Mouse (Mus musculus) MEL (cell line): Measurements from ENCODE around the gene Napa.

ENCODE experiments used
- CTCF ChIP-seq, 3 experiments: IDR thresholded peaks in 2 of 3; conservative IDR thresholded peaks in 1 of 3; 2 replicates each; pipeline ENCODE4 v1.5.1; 2011 to 2012; ENCODE audit warnings: low read length in 3 of 3, low read depth in 2 of 3, mild to moderate bottlenecking in 2 of 3, improper control_type of control experiment in 1 of 3, inconsistent platforms in 1 of 3, mixed read lengths in 1 of 3, moderate library complexity in 1 of 3; ENCODE audit not compliant: control insufficient read depth in 1 of 3, insufficient read depth in 1 of 3, poor library complexity in 1 of 3, severe bottlenecking in 1 of 3
- EP300 ChIP-seq, 2 experiments: IDR thresholded peaks; 2 replicates each; pipeline ENCODE4 v1.6.1; 2011; ENCODE audit warnings: improper control_type of control experiment in 2 of 2, low read length in 2 of 2, low read depth in 1 of 2, mild to moderate bottlenecking in 1 of 2
- GATA1 ChIP-seq: IDR thresholded peaks from 2 replicates; pipeline ENCODE4 v1.6.1; 2011; ENCODE audit warnings: low read depth, low read length, improper control_type of control experiment
- NRF1 ChIP-seq: IDR thresholded peaks from 2 replicates; pipeline ENCODE4 v1.6.1; 2014; ENCODE audit warnings: low read depth, mild to moderate bottlenecking, inconsistent platforms, low read length, improper control_type of control experiment, moderate library complexity; ENCODE audit not compliant: poor library complexity, insufficient read depth, severe bottlenecking
- POLR2A ChIP-seq, 2 experiments: IDR thresholded peaks; 2 replicates each; pipeline ENCODE4 v1.6.1; 2011 to 2012; ENCODE audit warnings: low read length in 2 of 2, mild to moderate bottlenecking in 2 of 2, control low read depth in 1 of 2, improper control_type of control experiment in 1 of 2, low read depth in 1 of 2, moderate library complexity in 1 of 2; ENCODE audit not compliant: control insufficient read depth in 1 of 2, insufficient read depth in 1 of 2, poor library complexity in 1 of 2
- TBP ChIP-seq: IDR thresholded peaks from 2 replicates; pipeline ENCODE4 v1.8.0; 2011; ENCODE audit warnings: low read depth, low read length, improper control_type of control experiment
- USF1 ChIP-seq: IDR thresholded peaks from 2 replicates; pipeline ENCODE4 v1.6.1; 2014; ENCODE audit warnings: low read depth, mild to moderate bottlenecking, inconsistent platforms, low read length, improper control_type of control experiment, moderate library complexity
- USF2 ChIP-seq, 2 experiments: IDR thresholded peaks; 2 replicates each; pipeline ENCODE4 v1.6.1; 2011 to 2012; ENCODE audit warnings: improper control_type of control experiment in 2 of 2, low read length in 2 of 2, borderline replicate concordance in 1 of 2, inconsistent platforms in 1 of 2, low read depth in 1 of 2, mild to moderate bottlenecking in 1 of 2; ENCODE audit not compliant: insufficient read depth in 1 of 2

GRCm38 (mm10) chr7:16056459-16057135 lies 41.7 kb upstream of the Napa start:
- TF ChIP-seq USF1 = no peak
- TF ChIP-seq USF2 (IDR thresholded peaks at IDR 0.05; ENCODE audit: borderline replicate concordance in 1 of 2, insufficient read depth in 1 of 2, low read depth in 1 of 2, low read length in 2 of 2) = no peak
- peak; percentile 48 to 74 (median 62) for TF ChIP-seq CTCF (IDR thresholded peaks at IDR 0.05 in 2 of 3, conservative IDR thresholded peaks at IDR 0.05 in 1 of 3; ENCODE audit: control insufficient read depth in 1 of 3, insufficient read depth in 1 of 3, low read depth in 2 of 3, low read length in 3 of 3, poor library complexity in 1 of 3, severe bottlenecking in 1 of 3)
- no peak for TF ChIP-seq GATA1
- TF ChIP-seq TBP = no peak
- no peak for TF ChIP-seq NRF1
- no peak for TF ChIP-seq POLR2A (IDR thresholded peaks at IDR 0.05; ENCODE audit: control insufficient read depth in 1 of 2, insufficient read depth in 1 of 2, low read depth in 1 of 2, low read length in 2 of 2, poor library complexity in 1 of 2)
- TF ChIP-seq EP300 (IDR thresholded peaks at IDR 0.05; ENCODE audit: low read depth in 1 of 2, low read length in 2 of 2) = no peak
